Mouse (Mus musculus): ENCODE measurements around the gene Gm20388. TPM values are rescaled to one million over a fixed set of nuclear protein-coding genes. Genes with fewer than 3 reads are reported as not detected.

The Gm20388 gene
- polyA plus RNA-seq, 1 experiment from 2014 or later, result 5.3 TPM

GRCm38 (mm10) chr8:122357202-122357601 lies 2446.6 kb downstream of the Gm20388 start:
- Histone ChIP-seq H3K4me1 (replicated peaks; ENCODE audit: control insufficient read depth, insufficient read depth, low read length) (no peaks in the 10 kb centered on the region; the same call in 1 of the 2 replicates), H3K9ac (ENCODE audit: low read depth, low read length) (no peak overlapping the region), H3K36me3 (ENCODE audit: control insufficient read depth, insufficient read depth, low read length) (no peaks in the 10 kb centered on the region), H3K27ac (ENCODE audit: low read depth, low read length) (no peak overlapping the region), H3K27me3 (replicated peaks; ENCODE audit: control insufficient read depth, insufficient read depth, low read length) (peaks cover 17% of the 10 kb centered on the region), H3K9me3 (ENCODE audit: control insufficient read depth, low read length) (no peaks in the 10 kb centered on the region), H3K4me3 (ENCODE audit: low read depth, low read length) (no peak overlapping the region), H3K4me2 (no peak overlapping the region)
- ATAC-seq (replicated peaks; ENCODE audit: low FRiP score) (no peak), DNase-seq (ENCODE audit: low spot score) (no peak)
- WGBS, result 66% methylated on average over 11 of the region's 11 CpGs

- no peak overlapping the region for H3K9ac ChIP-seq (ENCODE audit: low read depth, low read length)
- 65% methylated on average over 5 of the region's 5 CpGs for WGBS
- no peak overlapping the region for H3K27ac ChIP-seq (ENCODE audit: low read depth, low read length)
- peaks cover 21% of the 10 kb centered on the region for H3K27me3 ChIP-seq (replicated peaks; ENCODE audit: control insufficient read depth, insufficient read depth, low read length)
- DNase-seq (ENCODE audit: low spot score) (no peak), ATAC-seq (replicated peaks; ENCODE audit: low FRiP score) (no peak)
- no peak overlapping the region for H3K4me3 ChIP-seq (ENCODE audit: low read depth, low read length)
- no peaks in the 10 kb centered on the region for H3K9me3 ChIP-seq (ENCODE audit: control insufficient read depth, low read length)
- no peaks in the 10 kb centered on the region for H3K36me3 ChIP-seq (ENCODE audit: control insufficient read depth, insufficient read depth, low read length)
- no peak overlapping the region for H3K4me2 ChIP-seq
- H3K4me1 ChIP-seq (replicated peaks; ENCODE audit: control insufficient read depth, insufficient read depth, low read length), result no peaks in the 10 kb centered on the region
These were observed 2447.0 kb downstream of the Gm20388 start for GRCm38 (mm10) chr8:122357641-122358040.

GRCm38 (mm10) chr8:122359111-122359775 lies 2448.6 kb downstream of the Gm20388 start:
- ATAC-seq (replicated peaks; ENCODE audit: low FRiP score) (no peak), DNase-seq (ENCODE audit: low spot score) (no peak)
- H3K36me3 ChIP-seq (ENCODE audit: control insufficient read depth, insufficient read depth, low read length), result no peaks in the 10 kb centered on the region
- H3K9me3 ChIP-seq (ENCODE audit: control insufficient read depth, low read length), result no peaks in the 10 kb centered on the region
- WGBS, result 81% methylated on average over 15 of the region's 15 CpGs
- H3K27ac ChIP-seq (ENCODE audit: low read depth, low read length), result no peak overlapping the region
- no peak overlapping the region for H3K4me3 ChIP-seq (ENCODE audit: low read depth, low read length)
- no peak overlapping the region for H3K9ac ChIP-seq (ENCODE audit: low read depth, low read length)
- no peak overlapping the region for H3K4me2 ChIP-seq
- peaks cover 18% of the 10 kb centered on the region for H3K27me3 ChIP-seq (replicated peaks; ENCODE audit: control insufficient read depth, insufficient read depth, low read length)
- H3K4me1 ChIP-seq (replicated peaks; ENCODE audit: control insufficient read depth, insufficient read depth, low read length), result no peaks in the 10 kb centered on the region

- no peak within 1 kb of the TSS for H3K27ac ChIP-seq (ENCODE audit: low read depth, low read length)
- no peak within 1 kb of the TSS for H3K9ac ChIP-seq (ENCODE audit: low read depth, low read length)
- H3K27me3 ChIP-seq (replicated peaks; ENCODE audit: control insufficient read depth, insufficient read depth, low read length), result peaks cover 17% of the 10 kb centered on the region
- DNase-seq (ENCODE audit: low spot score) (no peak), ATAC-seq (replicated peaks; ENCODE audit: low FRiP score) (no peak)
- H3K4me2 ChIP-seq, result no peak within 1 kb of the TSS
- H3K9me3 ChIP-seq (ENCODE audit: control insufficient read depth, low read length), result no peaks in the 10 kb centered on the region
- no peak within 1 kb of the TSS for H3K4me3 ChIP-seq (ENCODE audit: low read depth, low read length)
- no peaks in the 10 kb centered on the region for H3K4me1 ChIP-seq (replicated peaks; ENCODE audit: control insufficient read depth, insufficient read depth, low read length)
- no peaks in the 10 kb centered on the region for H3K36me3 ChIP-seq (ENCODE audit: control insufficient read depth, insufficient read depth, low read length)
- 73% methylated on average over 7 of the region's 7 CpGs for WGBS
These were observed 2450.2 kb downstream of the Gm20388 start, which contains the start of gene Trhr2 for GRCm38 (mm10) chr8:122360696-122361416. TSS of gene Trhr2 (minus strand) at chr8:122360746.

- WGBS, result 60% methylated on average over 5 of the region's 5 CpGs
- H3K4me1 ChIP-seq (replicated peaks; ENCODE audit: control insufficient read depth, insufficient read depth, low read length), result no peaks in the 10 kb centered on the region
- H3K9me3 ChIP-seq (ENCODE audit: control insufficient read depth, low read length), result no peaks in the 10 kb centered on the region
- H3K4me3 ChIP-seq (ENCODE audit: low read depth, low read length), result no peak overlapping the region
- H3K27me3 ChIP-seq (replicated peaks; ENCODE audit: control insufficient read depth, insufficient read depth, low read length), result peaks cover 10% of the 10 kb centered on the region
- no peak overlapping the region for H3K4me2 ChIP-seq
- no peaks in the 10 kb centered on the region for H3K36me3 ChIP-seq (ENCODE audit: control insufficient read depth, insufficient read depth, low read length)
- no peak overlapping the region for H3K27ac ChIP-seq (ENCODE audit: low read depth, low read length)
- ATAC-seq (replicated peaks; ENCODE audit: low FRiP score), result no peak
- no peak overlapping the region for H3K9ac ChIP-seq (ENCODE audit: low read depth, low read length)
- no peak for DNase-seq (ENCODE audit: low spot score)
These were observed 2451.6 kb downstream of the Gm20388 start for GRCm38 (mm10) chr8:122362271-122362670.

DNA sequence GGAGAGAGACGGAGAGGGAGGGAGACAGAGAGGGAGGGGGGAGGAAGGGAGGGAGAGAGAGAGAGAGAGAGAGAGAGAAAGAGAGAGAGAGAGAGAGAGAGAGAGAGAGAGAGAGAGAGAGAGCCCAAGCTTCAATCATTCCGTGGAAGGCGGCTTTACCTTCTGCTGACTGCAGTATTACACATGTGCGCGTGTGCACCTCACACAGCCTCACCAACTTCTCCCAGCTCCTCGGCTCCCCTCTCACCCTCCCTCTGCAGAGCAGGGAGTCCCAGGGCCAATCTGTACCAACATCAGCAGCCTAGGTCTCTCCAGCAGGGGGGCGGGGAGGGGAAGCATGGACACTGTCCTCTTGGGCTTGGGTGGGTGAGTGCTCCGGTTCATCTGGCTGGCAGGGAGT lies 2452.3 kb downstream of the Gm20388 start:
- H3K27ac ChIP-seq (ENCODE audit: low read depth, low read length), result no peak overlapping the region
- H3K36me3 ChIP-seq (ENCODE audit: control insufficient read depth, insufficient read depth, low read length), result no peaks in the 10 kb centered on the region
- ATAC-seq (replicated peaks; ENCODE audit: low FRiP score) (no peak), DNase-seq (ENCODE audit: low spot score) (no peak)
- no peaks in the 10 kb centered on the region for H3K9me3 ChIP-seq (ENCODE audit: control insufficient read depth, low read length)
- WGBS, result 34% methylated on average over 7 of the region's 8 CpGs
- peaks cover 9% of the 10 kb centered on the region for H3K27me3 ChIP-seq (replicated peaks; ENCODE audit: control insufficient read depth, insufficient read depth, low read length)
- H3K4me3 ChIP-seq (ENCODE audit: low read depth, low read length), result no peak overlapping the region
- no peak overlapping the region for H3K9ac ChIP-seq (ENCODE audit: low read depth, low read length)
- H3K4me1 ChIP-seq (replicated peaks; ENCODE audit: control insufficient read depth, insufficient read depth, low read length), result no peaks in the 10 kb centered on the region
- H3K4me2 ChIP-seq, result no peak overlapping the region

DNA sequence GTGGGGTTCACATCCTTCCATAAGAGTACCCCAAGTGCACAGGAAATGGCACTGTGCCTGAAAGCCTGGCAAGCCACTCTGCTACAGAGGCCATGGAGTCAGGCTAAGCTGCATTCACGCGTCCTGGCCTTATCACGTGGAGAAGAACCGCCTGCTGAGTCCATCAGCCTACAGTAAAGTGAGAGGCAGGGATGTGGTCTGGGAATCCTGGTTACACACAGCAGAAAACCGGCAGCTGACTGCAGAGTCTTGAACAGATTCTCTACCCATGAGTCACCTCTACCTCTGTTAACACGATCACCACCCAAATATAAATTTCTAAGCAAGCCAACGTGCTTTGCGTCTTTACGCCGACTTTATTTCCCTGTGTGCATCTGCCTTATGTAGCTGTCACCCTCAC lies 2457.9 kb downstream of the Gm20388 start:
- no peak overlapping the region for H3K9ac ChIP-seq (ENCODE audit: low read depth, low read length)
- H3K27me3 ChIP-seq (replicated peaks; ENCODE audit: control insufficient read depth, insufficient read depth, low read length), result no peaks in the 10 kb centered on the region; the same call in 1 of the 2 replicates

DNA sequence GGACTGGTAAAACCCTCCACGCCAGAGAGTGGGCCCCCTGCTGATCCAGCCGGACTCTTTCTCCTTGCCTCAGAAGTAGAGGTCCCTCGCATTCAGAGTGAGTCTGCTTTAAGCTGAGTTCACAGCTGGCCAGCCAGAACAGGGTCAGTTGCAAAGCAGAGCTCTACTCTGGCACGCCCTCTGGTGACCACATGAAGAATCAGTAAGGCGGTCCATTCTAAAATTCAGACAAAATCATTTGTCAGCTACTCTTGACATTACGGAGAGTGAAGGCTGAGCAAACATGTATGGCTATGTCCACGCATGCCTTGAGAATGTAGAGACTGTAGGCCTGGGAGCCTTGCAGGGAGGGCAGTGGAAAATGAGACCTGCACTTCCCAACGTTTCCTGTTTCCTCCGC lies 2459.0 kb downstream of the Gm20388 start:
- 10% methylated on average over 9 of the region's 9 CpGs for WGBS
- peak; percentile 69 for ATAC-seq (replicated peaks; ENCODE audit: low FRiP score)
- H3K36me3 ChIP-seq (ENCODE audit: control insufficient read depth, insufficient read depth, low read length), result no peaks in the 10 kb centered on the region

More for the DNA sequence above, 2457.9 kb downstream of the Gm20388 start:
- Histone ChIP-seq H3K4me3 (ENCODE audit: low read depth, low read length) (no peak overlapping the region), H3K27ac (ENCODE audit: low read depth, low read length) (no peak overlapping the region), H3K4me1 (replicated peaks; ENCODE audit: control insufficient read depth, insufficient read depth, low read length) (peaks cover 5% of the 10 kb centered on the region; the same call in 1 of the 2 replicates), H3K4me2 (no peak overlapping the region), H3K36me3 (ENCODE audit: control insufficient read depth, insufficient read depth, low read length) (no peaks in the 10 kb centered on the region), H3K9me3 (ENCODE audit: control insufficient read depth, low read length) (no peaks in the 10 kb centered on the region)
- DNase-seq (ENCODE audit: low spot score) (no peak), ATAC-seq (replicated peaks; ENCODE audit: low FRiP score) (no peak)
- 67% methylated on average over 10 of the region's 10 CpGs for WGBS

More for the DNA sequence above, 2459.0 kb downstream of the Gm20388 start:
- peak; percentile 70 for DNase-seq (ENCODE audit: low spot score)
- Histone ChIP-seq H3K27ac (ENCODE audit: low read depth, low read length) (no peak overlapping the region), H3K4me3 (ENCODE audit: low read depth, low read length) (no peak overlapping the region), H3K9me3 (ENCODE audit: control insufficient read depth, low read length) (no peaks in the 10 kb centered on the region), H3K4me2 (no peak overlapping the region), H3K9ac (ENCODE audit: low read depth, low read length) (no peak overlapping the region), H3K4me1 (replicated peaks; ENCODE audit: control insufficient read depth, insufficient read depth, low read length) (peaks cover 5% of the 10 kb centered on the region; the same call in 1 of the 2 replicates), H3K27me3 (replicated peaks; ENCODE audit: control insufficient read depth, insufficient read depth, low read length) (no peaks in the 10 kb centered on the region)
